Mouse (Mus musculus) brain, embryonic 18.5 days (tissue): ENCODE measurements around the gene Ncstn.

Experiments
- DNase-seq: peaks from one replicate; pipeline ENCODE4 v3.0.0-alpha.2; 2012; ENCODE audit warnings: low read depth, low spot score

Ncstn gene

GRCm38 (mm10) chr1:172072604-172073003 is 10.0 kb downstream of the Ncstn start:
- DNase-seq = no peak

- no peak for DNase-seq
Observed at GRCm38 (mm10) chr1:172071556-172071955, 11.0 kb downstream of the Ncstn start.

DNA sequence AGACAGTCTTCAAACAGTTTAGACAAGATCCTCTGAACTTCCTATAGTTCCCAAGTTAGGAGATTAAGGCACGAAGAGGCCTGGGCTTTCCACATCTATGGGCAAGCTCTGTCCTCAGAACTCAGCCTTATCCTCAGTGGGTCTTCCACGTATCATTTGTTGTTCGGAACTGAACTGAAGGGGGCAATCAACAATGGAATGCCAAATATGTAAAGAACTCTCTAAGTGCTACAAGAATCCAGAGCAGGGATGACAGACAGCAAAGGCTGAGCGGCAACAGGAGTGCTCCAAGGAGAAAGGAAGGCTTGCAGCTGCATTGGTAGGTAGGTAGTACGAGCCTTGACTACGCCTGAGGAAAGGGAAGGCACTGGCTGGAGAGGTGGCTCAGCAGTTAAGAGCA is 12.4 kb downstream of the Ncstn start:
- DNase-seq = no peak

DNA sequence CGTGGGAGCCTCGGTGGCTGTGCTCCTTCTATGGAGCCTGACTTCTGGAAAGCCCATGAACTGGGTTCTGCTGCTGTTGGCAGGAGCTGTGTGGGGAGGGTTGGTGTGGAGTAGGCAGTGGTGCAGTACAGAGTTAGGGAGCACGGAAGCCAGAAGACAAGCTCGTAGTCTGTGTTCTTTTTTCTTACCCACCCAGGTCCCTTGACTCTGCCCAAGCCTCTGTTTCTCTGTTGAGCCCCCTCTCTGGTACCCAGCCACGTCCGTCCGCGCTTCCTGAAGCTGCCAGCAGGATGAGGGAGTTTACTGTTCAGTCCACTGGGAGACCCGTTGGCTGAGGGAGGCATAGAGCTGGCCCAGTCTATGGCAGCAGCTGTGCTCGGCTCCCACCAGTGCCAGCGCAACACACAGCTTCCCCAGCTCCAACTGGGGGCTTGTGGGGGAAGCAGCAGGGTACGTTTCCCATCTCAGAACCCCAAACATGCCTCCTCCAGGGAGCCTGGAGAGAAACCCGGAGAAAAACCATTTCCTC is 17.9 kb downstream of the Ncstn start:
- no peak for DNase-seq

DNA sequence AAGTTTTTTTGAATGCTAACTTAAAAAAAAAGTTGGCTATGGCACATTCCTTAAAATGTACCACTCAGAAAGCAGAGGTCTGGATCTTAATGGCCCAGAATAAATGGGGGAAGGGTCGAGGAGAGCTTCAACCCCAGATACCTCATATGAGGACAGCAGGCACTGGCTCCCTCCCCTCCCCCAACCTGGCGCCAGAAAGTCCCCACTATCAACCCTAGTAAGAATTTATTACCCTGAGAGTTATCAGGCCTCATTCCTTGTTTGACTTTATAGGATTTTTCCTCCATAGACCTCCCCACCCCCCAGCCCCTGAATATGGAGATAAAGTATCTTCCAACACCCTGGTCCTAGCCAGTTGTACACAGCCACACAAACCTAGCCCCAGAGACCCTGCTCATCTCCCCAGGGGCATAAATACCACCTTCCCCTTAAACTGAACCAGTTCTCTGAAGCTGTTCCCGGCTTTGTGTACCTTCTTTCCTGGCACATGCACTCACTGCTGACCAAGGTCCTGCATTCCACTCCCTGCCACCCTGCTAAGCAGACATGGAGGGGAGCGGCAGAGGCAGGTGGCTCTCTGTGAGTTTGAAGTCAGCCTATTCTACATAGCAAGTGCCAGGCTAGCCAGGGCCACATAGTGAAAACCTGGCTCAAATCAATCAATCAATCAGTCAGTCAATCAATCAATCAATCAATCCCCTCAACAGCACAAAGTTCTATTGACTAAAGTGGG is 19.1 kb downstream of the Ncstn start:
- DNase-seq = no peak

- no peak for DNase-seq
Observed at GRCm38 (mm10) chr1:172062101-172062500, 20.5 kb downstream of the Ncstn start.

- no peak for DNase-seq
Observed at GRCm38 (mm10) chr1:172061217-172061616, 21.4 kb downstream of the Ncstn start.

GRCm38 (mm10) chr1:172060659-172061058 is 21.9 kb downstream of the Ncstn start:
- no peak for DNase-seq

GRCm38 (mm10) chr1:172058874-172059273 is 23.7 kb downstream of the Ncstn start:
- DNase-seq = no peak

DNA sequence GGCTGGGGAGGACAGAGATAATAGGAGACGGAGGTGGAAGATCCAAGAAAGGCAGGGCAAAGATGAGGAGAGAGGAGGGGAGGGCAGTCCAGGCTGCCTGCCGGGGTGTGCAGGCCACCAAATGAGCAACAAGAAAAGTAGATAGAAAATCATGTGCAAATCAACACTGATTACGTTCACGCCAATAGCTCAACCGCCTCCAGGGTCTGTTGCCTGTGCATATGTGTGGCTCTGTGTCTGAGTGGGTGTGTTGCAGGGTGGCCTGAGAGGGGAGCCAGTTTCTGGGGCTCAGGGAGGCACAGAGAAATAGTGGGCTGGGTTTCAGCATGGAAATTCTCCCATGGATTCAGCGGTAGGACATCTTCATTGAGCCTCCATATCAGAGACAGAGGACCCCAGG is 24.3 kb downstream of the Ncstn start:
- DNase-seq = no peak

- DNase-seq = no peak
Observed at GRCm38 (mm10) chr1:172057491-172057921, 25.1 kb downstream of the Ncstn start, which contains the start of gene Nhlh1. Gene Nhlh1 (minus strand): TSS chr1:172057573.

GRCm38 (mm10) chr1:172056251-172056650 is 26.3 kb downstream of the Ncstn start:
- no peak for DNase-seq

DNA sequence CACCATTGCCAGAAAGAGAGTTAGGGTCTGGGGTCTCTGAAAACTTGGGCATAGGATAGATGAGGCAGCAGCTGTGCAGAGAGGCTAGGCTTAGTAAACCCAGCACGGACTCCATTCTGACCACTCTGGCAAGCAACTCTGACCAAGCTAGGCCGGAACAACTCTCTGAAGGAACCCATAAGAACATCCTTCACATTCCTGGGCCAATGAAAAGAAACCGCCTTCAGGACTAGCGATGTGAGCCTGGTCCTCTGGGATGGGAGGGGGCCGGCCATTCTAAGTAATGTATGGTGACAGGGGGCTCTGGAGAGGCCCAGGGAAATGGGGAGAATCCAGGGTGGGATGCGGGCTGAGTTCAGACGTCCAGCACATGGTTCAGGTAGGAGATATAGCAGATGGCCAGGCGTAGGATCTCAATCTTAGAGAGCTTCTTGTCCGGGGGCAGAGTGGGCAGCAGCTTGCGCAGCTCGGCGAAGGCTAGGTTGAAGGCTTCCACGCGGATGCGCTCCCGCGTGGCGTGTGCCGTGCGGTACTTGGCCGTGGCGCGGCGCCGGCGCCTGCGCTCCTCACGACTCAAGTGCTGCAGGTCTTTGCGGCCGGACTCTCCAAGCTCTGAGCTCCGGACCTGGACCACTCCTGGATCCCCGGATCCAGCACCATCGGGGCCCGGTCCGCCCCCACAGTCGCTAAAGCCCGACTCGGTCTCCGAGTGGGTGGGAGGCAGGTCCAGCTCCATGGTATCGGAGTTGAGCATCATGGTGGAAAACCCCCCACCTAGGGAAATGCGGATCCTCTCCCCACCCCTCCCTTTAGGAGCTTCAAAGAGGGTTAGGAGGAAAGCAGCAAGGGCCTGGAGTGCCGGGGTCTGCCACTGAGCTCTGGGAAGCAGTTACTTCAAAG is 28.8 kb downstream of the Ncstn start:
- DNase-seq = no peak

- DNase-seq = no peak
Observed at GRCm38 (mm10) chr1:172052766-172053279, 29.8 kb downstream of the Ncstn start.

GRCm38 (mm10) chr1:172049131-172049782 is 33.3 kb downstream of the Ncstn start:
- no peak for DNase-seq

- DNase-seq = no peak
Observed at GRCm38 (mm10) chr1:172048241-172048734, 34.3 kb downstream of the Ncstn start.

DNA sequence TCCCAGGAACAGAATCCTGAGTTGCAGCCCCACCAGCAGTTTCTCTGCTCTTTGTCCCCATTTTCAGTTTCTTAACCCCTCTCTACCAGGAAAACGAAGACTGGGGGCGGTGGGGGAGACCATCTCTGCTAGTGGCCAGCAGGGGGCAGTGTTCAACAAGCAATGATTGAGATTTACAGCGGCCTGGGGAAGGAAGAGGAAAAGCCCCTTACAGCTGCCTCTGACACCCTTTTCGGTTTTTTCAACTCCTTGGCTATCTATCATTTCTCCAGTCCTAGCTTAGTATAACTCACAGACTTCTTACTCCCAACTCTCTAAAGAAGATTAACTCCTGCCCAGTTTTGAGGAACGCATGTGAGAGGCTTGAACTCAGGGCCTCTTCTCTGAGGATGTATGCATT is 35.7 kb downstream of the Ncstn start:
- DNase-seq = no peak

DNA sequence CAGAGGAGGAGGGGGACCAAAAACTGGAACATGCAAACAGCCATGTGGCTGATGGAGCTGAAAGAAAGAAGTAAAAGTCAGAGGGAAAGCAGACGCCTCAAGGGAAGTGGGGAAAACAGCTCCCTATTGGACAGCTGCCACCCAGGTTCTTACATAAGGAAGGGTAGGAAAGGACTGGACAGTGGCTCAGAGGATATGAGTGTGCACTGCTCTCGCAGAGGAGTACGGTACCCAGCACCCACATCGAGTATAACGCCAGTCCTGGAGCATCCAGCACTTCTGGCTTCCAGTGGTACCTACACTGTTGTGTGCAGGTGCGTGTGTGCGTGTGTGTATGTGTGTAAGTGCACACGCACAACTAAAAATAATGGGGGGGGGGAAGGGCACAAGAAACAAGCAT is 36.2 kb downstream of the Ncstn start:
- DNase-seq = no peak

DNA sequence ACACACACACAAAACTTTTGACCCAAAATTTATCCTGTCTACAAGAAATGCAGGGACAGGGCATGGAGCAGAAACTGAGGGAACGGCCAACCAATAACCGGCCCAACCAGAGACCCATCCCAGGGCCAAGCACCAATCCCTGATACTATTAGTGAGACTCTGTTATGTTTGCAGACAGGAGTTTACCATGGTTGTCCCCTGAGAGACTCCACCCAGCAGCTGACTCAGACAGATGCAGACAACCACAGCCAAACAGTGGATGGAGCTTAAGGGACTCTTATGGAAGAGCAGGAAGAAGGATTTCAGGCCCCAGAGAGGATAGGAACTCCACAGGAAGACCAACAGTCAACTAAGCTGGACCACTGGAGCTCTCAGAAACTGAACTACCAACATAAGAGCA is 52.7 kb downstream of the Ncstn start:
- no peak for DNase-seq

GRCm38 (mm10) chr1:172028394-172029275 is 54.0 kb downstream of the Ncstn start, which contains the start of gene Vangl2:
Gene Vangl2 (minus strand): TSS chr1:172028444.
- no peak for DNase-seq

DNA sequence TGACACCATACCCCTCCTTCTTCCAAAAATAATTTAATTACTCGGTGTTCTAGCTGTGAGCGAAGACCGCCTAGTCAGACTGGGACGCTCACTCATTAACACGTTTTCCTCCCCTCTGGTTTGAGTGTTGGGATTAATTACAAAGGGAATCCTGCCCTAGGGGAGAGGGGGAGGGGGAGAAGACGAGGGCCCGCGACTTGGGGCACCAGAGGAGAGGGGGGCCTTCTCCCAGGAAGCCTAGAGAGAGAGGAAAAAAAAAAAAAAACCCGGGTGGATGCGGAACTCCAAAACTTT is 54.8 kb downstream of the Ncstn start:
- no peak for DNase-seq
